Mouse (Mus musculus) kidney, adult 8-10 months (tissue): ENCODE data around the gene Tbc1d20.
"Not testable (repeated sequence)": the region's sequence is repeated elsewhere in the genome, so short reads cannot be mapped to it uniquely, and the experiment has no call there.

ENCODE experiments used
- DNase-seq, 2 experiments: peaks; one replicate each; pipeline ENCODE4 v3.0.0; 2022

Gene Tbc1d20

GRCm38 (mm10) chr2:152293727-152294475 is at the start of gene Tbc1d20:
TSS of gene Tbc1d20 (plus strand) at chr2:152293828.
- peak; percentile 90 to 91 for DNase-seq

- no peak for DNase-seq
These were observed 46.4 kb upstream of the Tbc1d20 start for GRCm38 (mm10) chr2:152247213-152247612.

GRCm38 (mm10) chr2:152250511-152250910 is 43.1 kb upstream of the Tbc1d20 start:
- no peak for DNase-seq

- DNase-seq = no peak
These were observed 33.9 kb upstream of the Tbc1d20 start for GRCm38 (mm10) chr2:152259739-152260138.

- DNase-seq = no peak
These were observed 20.0 kb upstream of the Tbc1d20 start for GRCm38 (mm10) chr2:152273639-152274038.

GRCm38 (mm10) chr2:152281407-152281806 is 12.2 kb upstream of the Tbc1d20 start:
- no peak for DNase-seq

GRCm38 (mm10) chr2:152287560-152287959 is 6.1 kb upstream of the Tbc1d20 start:
- DNase-seq = no peak

GRCm38 (mm10) chr2:152288046-152288445 is 5.6 kb upstream of the Tbc1d20 start:
- DNase-seq = no peak

- DNase-seq = not testable (repeated sequence)
These were observed 4.0 kb upstream of the Tbc1d20 start for GRCm38 (mm10) chr2:152289623-152290022.

GRCm38 (mm10) chr2:152292475-152292874 is 1.2 kb upstream of the Tbc1d20 start:
- DNase-seq = no peak

GRCm38 (mm10) chr2:152293179-152293726 is 375 bp upstream of the Tbc1d20 start:
- DNase-seq = no peak

- DNase-seq = no peak
These were observed 913 bp downstream of the Tbc1d20 start for GRCm38 (mm10) chr2:152294541-152294940.

- no peak for DNase-seq
These were observed 9.2 kb downstream of the Tbc1d20 start for GRCm38 (mm10) chr2:152302862-152303261.

- DNase-seq = no peak
These were observed 10.2 kb downstream of the Tbc1d20 start for GRCm38 (mm10) chr2:152303781-152304180.

GRCm38 (mm10) chr2:152305480-152305879 is 11.9 kb downstream of the Tbc1d20 start:
- no peak for DNase-seq

GRCm38 (mm10) chr2:152307186-152307585 is 13.6 kb downstream of the Tbc1d20 start:
- no peak for DNase-seq

GRCm38 (mm10) chr2:152312996-152313395 is 19.4 kb downstream of the Tbc1d20 start:
- no peak for DNase-seq

GRCm38 (mm10) chr2:152313926-152314325 is 20.3 kb downstream of the Tbc1d20 start:
- no peak for DNase-seq

- DNase-seq = no peak
These were observed 23.4 kb downstream of the Tbc1d20 start for GRCm38 (mm10) chr2:152317054-152317453.

- DNase-seq = no peak
These were observed 27.9 kb downstream of the Tbc1d20 start for GRCm38 (mm10) chr2:152321558-152321957.

GRCm38 (mm10) chr2:152322198-152322597 is 28.6 kb downstream of the Tbc1d20 start:
- no peak for DNase-seq

GRCm38 (mm10) chr2:152323971-152324370 is 30.3 kb downstream of the Tbc1d20 start:
- no peak for DNase-seq

GRCm38 (mm10) chr2:152324842-152325241 is 31.2 kb downstream of the Tbc1d20 start:
- DNase-seq = no peak

- DNase-seq = no peak
These were observed 32.5 kb downstream of the Tbc1d20 start for GRCm38 (mm10) chr2:152326157-152326556.

GRCm38 (mm10) chr2:152326654-152327053 is 33.0 kb downstream of the Tbc1d20 start:
- no peak for DNase-seq
